Mouse (Mus musculus) large intestine, adult 2 months (tissue): ENCODE measurements around the gene Wwox. TPM values are rescaled to one million over a fixed set of nuclear protein-coding genes. Genes with fewer than 3 reads are reported as not detected.
A peak's percentile ranks its signal among the peaks of the same experiment; 100 is the strongest.

Source experiments
- DNase-seq: peaks from one replicate; pipeline ENCODE4 v3.0.0-alpha.2; 2012; ENCODE audit warnings: low read depth, low spot score
- WGBS: fragments of 180-500 bp; shearing (Covaris S2); methylation state at CpG from one replicate; pipeline ENCODE4 v1.1.7; 2018; 5-methylcytosine and 5-hydroxymethylcytosine counted together
- polyA plus RNA-seq: library from polyadenylated mRNA; depleted of rRNA; stranded (reverse); fragments of >200 nt; gene quantifications from 2 replicates; pipeline ENCODE4 v1.2.3, GENCODE M21; 2012

Gene Wwox
- polyA plus RNA-seq, 1 experiment = 4.3 TPM

GRCm38 (mm10) chr8:114971378-114971777 is 531.9 kb downstream of the Wwox start:
- 31% methylated on average over 8 of the region's 8 CpGs for WGBS
- DNase-seq = peak; percentile 33

- WGBS = 13% methylated on average over 12 of the region's 12 CpGs
- no peak for DNase-seq
Measured at GRCm38 (mm10) chr8:114973002-114973461, 533.6 kb downstream of the Wwox start.

GRCm38 (mm10) chr8:114974336-114974950 is 535.0 kb downstream of the Wwox start:
- 83% methylated on average over 5 of the region's 5 CpGs for WGBS
- DNase-seq = no peak

GRCm38 (mm10) chr8:114977746-114978145 is 538.3 kb downstream of the Wwox start:
- 87% methylated on average over 11 of the region's 11 CpGs for WGBS
- DNase-seq = no peak

DNA sequence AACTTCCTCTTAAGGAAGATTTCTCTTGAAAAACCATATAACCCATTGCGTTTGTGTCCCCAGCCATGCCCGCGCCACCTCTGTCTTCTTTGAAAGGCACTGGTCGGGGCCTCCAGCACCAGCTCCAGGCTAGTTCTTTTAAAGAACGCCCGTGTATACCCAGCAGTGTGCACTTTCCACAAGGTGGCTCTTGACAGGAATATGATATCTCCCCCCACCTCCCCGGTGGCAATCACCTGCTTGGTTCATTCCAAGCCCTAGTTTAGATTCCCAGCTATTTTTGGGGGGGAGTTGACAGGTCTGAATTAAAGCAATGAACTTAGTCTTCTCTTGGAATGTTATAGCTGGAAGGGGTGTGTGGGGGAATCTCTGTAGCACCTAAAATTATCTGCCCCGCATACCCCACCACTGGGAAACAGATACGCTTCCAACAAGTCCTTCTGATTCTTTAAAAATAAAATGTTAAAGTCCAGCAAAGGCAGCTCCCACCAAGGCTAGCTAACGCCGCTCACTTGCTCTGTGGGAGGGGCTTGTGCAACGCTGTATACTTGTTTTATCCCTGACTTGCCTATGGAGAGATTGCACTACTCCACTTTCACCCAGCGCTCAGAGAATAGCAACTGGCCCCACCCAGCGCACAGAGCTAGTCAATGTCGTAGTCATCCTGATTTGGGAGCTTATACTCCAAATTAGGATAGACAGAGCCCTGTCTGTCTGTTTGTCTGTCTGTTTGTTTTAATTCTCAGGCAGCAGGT is 538.9 kb downstream of the Wwox start:
- no peak for DNase-seq
- 73% methylated on average over 15 of the region's 15 CpGs for WGBS

GRCm38 (mm10) chr8:114979671-114980070 is 540.2 kb downstream of the Wwox start:
- DNase-seq = no peak

- DNase-seq = no peak
- WGBS = 68% methylated on average over 11 of the region's 11 CpGs
Measured at GRCm38 (mm10) chr8:114982762-114983161, 543.3 kb downstream of the Wwox start.

GRCm38 (mm10) chr8:114984500-114984899 is 545.0 kb downstream of the Wwox start:
- WGBS = 80% methylated on average over 8 of the region's 8 CpGs
- no peak for DNase-seq

- no peak for DNase-seq
- 80% methylated on average over 13 of the region's 13 CpGs for WGBS
Measured at GRCm38 (mm10) chr8:114985996-114986395, 546.5 kb downstream of the Wwox start.

- WGBS = 78% methylated on average over 10 of the region's 10 CpGs
- DNase-seq = no peak
Measured at GRCm38 (mm10) chr8:114986971-114987370, 547.5 kb downstream of the Wwox start.

GRCm38 (mm10) chr8:114990865-114991613 is 551.6 kb downstream of the Wwox start:
- WGBS = 72% methylated on average over 13 of the region's 13 CpGs
- DNase-seq = no peak

GRCm38 (mm10) chr8:115000736-115001135 is 561.3 kb downstream of the Wwox start:
- 76% methylated on average over 11 of the region's 11 CpGs for WGBS
- no peak for DNase-seq

DNA sequence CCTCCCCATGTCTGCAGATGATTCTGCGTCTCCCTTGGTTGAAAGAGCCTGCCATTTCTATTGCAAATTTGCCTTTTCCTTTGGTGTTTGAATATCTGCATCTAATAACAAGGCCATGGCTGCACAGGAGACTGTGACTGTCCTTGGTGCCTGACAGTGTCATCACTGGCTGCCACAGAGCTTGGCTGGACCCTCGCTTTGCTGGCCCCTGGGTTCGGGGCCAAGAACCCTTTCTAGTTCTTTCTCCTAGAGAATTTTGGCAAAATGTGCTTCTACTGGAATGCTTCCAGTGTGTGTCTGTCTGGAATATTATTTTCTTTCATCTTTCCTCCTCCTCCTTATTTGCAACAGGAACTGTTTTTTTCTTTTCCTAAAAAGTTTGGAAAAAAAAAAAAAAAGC is 565.6 kb downstream of the Wwox start:
- DNase-seq = no peak
- 82% methylated on average over 3 of the region's 3 CpGs for WGBS

GRCm38 (mm10) chr8:115006561-115006960 is 567.1 kb downstream of the Wwox start:
- WGBS = 85% methylated on average over 8 of the region's 8 CpGs
- no peak for DNase-seq

GRCm38 (mm10) chr8:115007280-115007679 is 567.8 kb downstream of the Wwox start:
- DNase-seq = no peak
- WGBS = 73% methylated on average over 7 of the region's 7 CpGs

GRCm38 (mm10) chr8:115008624-115009620 is 569.5 kb downstream of the Wwox start:
- 78% methylated on average over 9 of the region's 9 CpGs for WGBS
- DNase-seq = no peak

DNA sequence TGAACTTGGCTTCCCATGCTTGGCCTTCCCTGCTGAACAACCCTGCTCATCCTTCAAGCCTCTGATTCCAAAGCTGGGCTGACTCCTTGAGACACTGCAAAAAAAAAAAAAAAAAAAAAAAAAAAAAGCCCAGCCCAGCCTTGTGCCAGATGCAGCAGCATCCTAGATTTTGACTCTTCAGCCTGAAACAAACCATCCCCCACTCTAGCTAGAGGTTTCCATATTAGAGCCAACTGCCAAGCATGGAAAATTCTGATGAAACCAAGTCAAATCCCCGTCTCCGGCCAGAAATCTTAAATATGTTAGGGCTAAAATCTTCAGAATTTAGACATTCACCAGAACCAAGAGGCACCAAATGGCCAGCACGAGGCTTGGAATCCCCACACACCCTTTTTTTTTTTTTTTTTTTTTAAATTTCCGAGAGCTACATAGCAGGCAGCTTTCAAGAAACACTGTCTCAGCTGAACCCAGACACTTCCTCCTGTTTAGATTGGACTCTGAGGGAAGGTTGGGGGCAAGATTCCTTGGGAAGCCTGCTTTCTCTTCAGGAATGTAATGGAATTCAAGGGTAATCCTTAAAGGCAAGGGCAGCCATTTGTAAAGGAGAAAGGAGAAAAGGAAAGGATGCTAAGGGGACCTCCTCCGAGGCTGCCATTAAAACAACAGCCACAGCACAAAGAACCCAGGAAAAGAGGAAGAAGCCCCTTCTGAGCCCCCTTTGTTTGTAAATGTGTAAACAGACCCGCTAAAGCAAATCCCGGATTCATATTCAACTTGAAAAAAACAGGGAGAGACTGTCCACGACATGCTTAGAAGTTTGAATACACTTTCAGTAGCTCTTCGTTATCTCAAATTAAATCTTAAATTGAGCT is 570.7 kb downstream of the Wwox start:
- DNase-seq = no peak
- 53% methylated on average over 9 of the region's 9 CpGs for WGBS

DNA sequence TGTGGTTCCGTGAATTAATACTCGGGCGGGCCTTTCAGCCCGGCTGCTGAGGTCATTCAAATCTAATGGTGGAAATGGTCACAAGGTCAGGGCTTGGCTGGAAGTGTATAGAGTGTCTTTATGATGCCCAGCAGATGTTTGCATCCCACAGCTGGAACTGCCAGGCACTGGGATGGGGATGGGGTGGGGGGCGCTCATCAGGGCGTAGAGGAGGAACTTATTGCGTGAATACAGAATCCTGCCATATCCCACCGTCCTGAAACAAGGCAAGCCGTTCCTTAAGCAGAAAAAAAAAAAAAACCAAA is 571.3 kb downstream of the Wwox start:
- 67% methylated on average over 9 of the region's 9 CpGs for WGBS
- no peak for DNase-seq

- WGBS = 74% methylated on average over 15 of the region's 15 CpGs
- no peak for DNase-seq
Measured at GRCm38 (mm10) chr8:115019661-115020060, 580.2 kb downstream of the Wwox start.
